Mouse (Mus musculus) heart, postnatal 0 days (tissue): ENCODE measurements around the gene Taf6l.

Source experiments
- CTCF ChIP-seq: IDR thresholded peaks from 2 replicates; pipeline ENCODE4 v1.5.1; 2016; ENCODE audit warnings: antibody characterized with exemption, control low read depth, low read depth
- EP300 ChIP-seq: IDR thresholded peaks from 2 replicates; pipeline ENCODE4 v1.6.1; 2016; ENCODE audit warnings: antibody characterized with exemption, low read depth

DNA sequence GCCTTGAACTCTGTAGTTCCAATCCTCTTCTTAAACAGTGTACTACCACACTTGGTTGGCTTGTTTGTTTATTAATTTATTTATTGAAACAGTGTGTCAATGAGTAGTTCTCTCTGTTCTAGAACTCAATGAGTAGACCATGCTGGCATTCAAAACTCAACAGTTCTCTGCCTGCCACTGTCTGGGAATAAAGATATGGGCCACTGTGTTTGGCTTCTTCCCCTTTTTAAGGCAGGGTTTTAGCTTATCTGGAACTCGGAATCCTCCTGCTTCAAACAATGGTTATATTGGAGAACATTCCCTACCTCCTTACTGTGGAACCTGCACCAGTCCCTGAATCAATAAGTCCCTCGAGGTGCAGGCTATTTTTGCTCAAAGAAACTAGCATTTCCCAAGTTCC is 27.3 kb downstream of the Taf6l start:
- TF ChIP-seq CTCF (no peak), EP300 (no peak)
